Mouse (Mus musculus) megakaryocyte-erythroid progenitor cell, adult 5-6 weeks (primary cell): Measurements from ENCODE around the gene Eaf2. TPM values are rescaled to one million over a fixed set of nuclear protein-coding genes. Genes with fewer than 3 reads are reported as not detected.
A peak's percentile ranks its signal among the peaks of the same experiment; 100 is the strongest.

ENCODE experiments used
- ATAC-seq: replicated peaks from 2 replicates; pipeline ENCODE4 v1.8.0; 2016; ENCODE audit warnings: mild to moderate bottlenecking, inconsistent platforms; ENCODE audit not compliant: severe bottlenecking, poor library complexity, low FRiP score, low TSS enrichment
- total RNA-seq, 2 experiments: library from RNA; stranded (forward) in 1 of 2; stranded (reverse) in 1 of 2; fragments of 200-1000, 215-1000 nt in 1 of 2; fragments of >200 nt in 1 of 2; fragmentation: Nextera tagmentation in 1 of 2; gene quantifications; 2 replicates each; pipeline ENCODE4 v1.2.3; 2014 to 2017

Gene Eaf2
- total RNA-seq (2014; fragmentation: Nextera tagmentation) (0.17 TPM in 1 of 2 replicates, not detected in the other), total RNA-seq (2017) (4.3 TPM in 1 of 2 replicates, not detected in the other)

GRCm38 (mm10) chr16:36874583-36875275 lies at the start of gene Eaf2, which contains the start of gene Golgb1:
Gene Eaf2, minus strand, starts transcription at chr16:36875003.
Gene Golgb1, plus strand, starts transcription at chr16:36875140.
- ATAC-seq: peak; percentile 99

DNA sequence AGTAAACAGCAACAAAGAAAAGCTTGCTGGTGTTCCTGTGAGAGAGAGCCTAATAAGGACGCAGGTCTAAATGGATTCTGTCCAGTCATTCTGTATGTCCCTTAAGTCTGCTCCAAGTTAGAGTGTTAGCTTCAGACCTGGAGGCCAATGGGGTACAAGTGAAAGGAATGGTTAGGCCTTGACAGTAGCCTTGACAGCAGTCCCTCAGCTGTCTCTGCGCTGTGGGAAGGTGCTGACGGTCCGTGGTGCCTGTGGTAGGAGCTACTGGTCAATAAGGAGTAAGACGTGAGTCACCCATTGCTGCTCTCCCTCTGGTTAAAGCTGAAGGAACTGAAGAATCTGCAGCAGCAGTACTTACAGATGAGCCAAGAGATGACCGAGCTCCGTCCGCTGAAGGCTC lies 49.5 kb upstream of the Eaf2 start:
- ATAC-seq: no peak

- ATAC-seq: no peak
These were observed 47.2 kb upstream of the Eaf2 start for GRCm38 (mm10) chr16:36921980-36922379.

DNA sequence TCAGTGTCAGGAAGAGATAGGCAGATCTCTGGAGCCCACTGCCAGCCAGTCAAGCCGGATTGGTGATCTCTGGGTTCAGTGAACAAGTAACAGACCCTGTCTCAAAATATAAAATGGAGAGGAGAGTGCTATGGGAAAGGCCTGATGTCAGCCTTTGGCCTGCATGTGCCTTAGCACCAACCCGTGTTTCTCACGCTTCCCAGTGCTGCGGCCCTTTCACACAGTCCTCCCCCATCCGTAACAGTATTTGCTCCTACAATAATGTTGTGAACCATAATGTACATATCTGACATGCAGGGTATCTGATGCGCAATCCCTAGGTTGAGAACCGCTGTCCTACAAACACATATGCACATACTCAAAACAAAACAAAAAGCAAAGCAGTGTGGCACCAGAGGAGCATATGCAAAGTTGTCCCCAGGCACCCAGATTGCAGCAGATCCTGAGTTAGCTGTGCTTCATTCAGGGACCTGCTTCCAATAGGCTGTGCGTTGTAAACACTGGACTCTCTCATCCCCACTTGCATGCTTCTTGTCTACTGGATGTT lies 46.3 kb upstream of the Eaf2 start:
- no peak for ATAC-seq

GRCm38 (mm10) chr16:36920410-36920809 lies 45.6 kb upstream of the Eaf2 start:
- ATAC-seq: no peak

GRCm38 (mm10) chr16:36918505-36918904 lies 43.7 kb upstream of the Eaf2 start:
- no peak for ATAC-seq

DNA sequence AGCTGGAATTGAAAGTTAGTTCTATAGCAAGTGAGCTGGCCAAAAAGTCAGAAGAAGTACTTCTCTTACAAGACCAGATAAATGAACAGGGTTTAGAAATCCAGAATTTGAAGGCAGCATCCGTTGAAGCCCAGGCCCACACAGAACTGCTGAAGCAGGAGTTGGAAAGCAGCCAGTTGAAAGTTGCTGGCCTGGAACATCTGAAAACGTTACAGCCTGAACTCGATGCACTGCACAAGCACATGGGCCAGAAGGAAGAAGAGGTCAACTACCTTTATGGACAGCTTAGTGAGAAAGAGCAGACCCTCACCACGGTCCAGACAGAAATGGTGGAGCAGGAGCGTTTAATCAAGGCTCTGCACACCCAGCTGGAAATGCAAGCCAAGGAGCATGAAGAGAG lies 39.4 kb upstream of the Eaf2 start:
- ATAC-seq: no peak

DNA sequence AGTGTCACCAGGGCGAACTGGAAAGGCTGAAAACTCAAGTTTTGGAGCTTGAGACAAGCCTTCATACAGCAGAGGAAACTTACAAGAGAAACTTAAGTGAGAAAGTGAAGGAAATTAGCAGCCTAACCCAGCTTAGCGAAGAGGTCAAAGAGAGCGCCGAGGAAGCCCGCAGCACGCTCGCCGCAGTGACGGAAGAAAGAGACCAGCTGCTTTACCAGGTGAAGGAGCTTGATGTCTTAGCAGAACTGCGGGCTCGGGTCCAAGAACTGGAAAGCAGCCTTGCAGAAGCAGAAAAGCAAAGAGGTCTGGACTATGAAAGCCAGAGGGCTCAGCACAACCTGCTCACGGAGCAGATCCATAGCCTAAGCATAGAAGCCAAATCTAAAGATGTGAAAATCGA lies 37.5 kb upstream of the Eaf2 start:
- ATAC-seq: no peak

DNA sequence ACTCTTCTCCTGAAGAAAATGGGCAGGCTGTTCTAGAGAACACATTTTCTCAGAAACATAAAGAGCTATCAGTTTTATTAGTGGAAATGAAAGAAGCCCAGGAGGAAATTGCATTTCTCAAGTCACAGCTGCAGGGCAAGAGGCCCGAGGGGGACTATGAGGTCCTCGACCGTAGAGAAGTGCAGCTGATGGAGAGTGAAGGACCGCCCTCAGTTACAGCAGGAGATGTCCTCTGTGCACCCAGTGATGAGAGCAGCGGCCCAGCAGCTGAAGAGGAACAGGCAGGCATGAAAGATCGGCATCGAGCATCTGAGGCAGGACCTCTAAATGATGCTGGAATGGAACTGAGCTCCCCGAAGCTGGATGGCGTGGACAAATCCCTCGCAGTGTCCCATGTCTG lies 37.1 kb upstream of the Eaf2 start:
- no peak for ATAC-seq

- ATAC-seq: no peak
These were observed 28.4 kb upstream of the Eaf2 start for GRCm38 (mm10) chr16:36903156-36903555.

DNA sequence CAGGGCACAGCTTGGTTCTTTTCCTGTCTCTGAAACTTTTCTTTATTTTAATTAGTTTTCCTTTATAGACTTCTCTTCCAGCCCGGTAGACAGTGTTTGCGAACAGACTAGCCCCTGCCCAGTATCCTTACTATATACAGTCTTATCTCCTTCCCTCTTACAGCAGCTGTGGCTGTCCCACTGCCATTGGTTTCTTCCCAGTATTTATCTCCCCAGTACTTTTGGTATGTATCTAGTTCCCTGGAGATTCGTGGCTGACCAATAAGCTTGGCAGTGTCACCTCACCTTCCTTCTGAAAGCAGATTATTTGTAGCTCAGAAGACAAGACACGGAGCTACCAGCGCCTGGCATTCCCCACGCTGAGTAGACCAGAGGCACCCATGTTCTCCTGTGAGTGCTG lies 21.9 kb upstream of the Eaf2 start:
- ATAC-seq: 0 out of 2 replicates have a peak, but pooled peaks have one; percentile 49

GRCm38 (mm10) chr16:36893317-36893716 lies 18.5 kb upstream of the Eaf2 start:
- no peak for ATAC-seq

- 0 out of 2 replicates have a peak, but pooled peaks have one; percentile 8 for ATAC-seq
These were observed 16.6 kb upstream of the Eaf2 start for GRCm38 (mm10) chr16:36891415-36891814.

- ATAC-seq: peak; percentile 98
These were observed 15.8 kb upstream of the Eaf2 start for GRCm38 (mm10) chr16:36890559-36890958.

GRCm38 (mm10) chr16:36887546-36887945 lies 12.7 kb upstream of the Eaf2 start:
- ATAC-seq: no peak

- ATAC-seq: no peak
These were observed 11.1 kb upstream of the Eaf2 start for GRCm38 (mm10) chr16:36885912-36886311.

GRCm38 (mm10) chr16:36884881-36885280 lies 10.1 kb upstream of the Eaf2 start:
- ATAC-seq: peak; percentile 89

GRCm38 (mm10) chr16:36882737-36883343 lies 8.0 kb upstream of the Eaf2 start:
- no peak for ATAC-seq

- ATAC-seq: no peak
These were observed 2.5 kb upstream of the Eaf2 start for GRCm38 (mm10) chr16:36877316-36877715.

DNA sequence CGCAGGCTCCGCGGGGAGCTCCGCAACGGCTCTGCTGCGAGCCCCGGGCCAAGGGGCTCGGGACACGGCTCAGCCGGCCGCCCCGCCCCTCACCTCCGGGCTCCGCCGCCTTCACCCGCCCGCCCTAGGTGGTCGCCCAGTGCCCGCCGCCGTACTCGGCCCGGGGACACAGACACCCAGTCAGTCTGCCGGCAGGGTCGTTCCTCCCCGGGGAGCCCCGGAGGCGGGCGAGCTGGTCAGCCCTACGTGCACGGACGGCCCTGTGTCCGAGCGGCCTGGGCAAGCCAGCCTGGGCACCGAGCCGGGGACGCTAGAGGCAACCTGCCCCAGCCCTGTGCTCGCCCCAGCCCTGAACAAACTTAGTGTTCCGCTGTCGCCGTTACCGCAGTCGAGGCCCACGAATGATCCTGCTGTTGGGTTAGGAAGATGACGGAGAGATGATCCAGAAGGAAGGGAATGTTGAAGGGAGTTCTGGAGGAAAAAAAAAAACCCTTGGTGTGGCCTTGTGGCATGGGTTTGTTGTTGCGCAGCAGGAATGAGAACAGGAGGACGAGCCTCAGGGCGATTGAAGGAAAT lies 561 bp upstream of the Eaf2 start:
- ATAC-seq: peak; percentile 6
